Mouse (Mus musculus): ENCODE measurements around the gene Mfsd6l. TPM values are rescaled to one million over a fixed set of nuclear protein-coding genes. Genes with fewer than 3 reads are reported as not detected.

The Mfsd6l gene
- total and polyA plus RNA-seq, 3 experiments: 0.04 TPM; not detected in 2

DNA sequence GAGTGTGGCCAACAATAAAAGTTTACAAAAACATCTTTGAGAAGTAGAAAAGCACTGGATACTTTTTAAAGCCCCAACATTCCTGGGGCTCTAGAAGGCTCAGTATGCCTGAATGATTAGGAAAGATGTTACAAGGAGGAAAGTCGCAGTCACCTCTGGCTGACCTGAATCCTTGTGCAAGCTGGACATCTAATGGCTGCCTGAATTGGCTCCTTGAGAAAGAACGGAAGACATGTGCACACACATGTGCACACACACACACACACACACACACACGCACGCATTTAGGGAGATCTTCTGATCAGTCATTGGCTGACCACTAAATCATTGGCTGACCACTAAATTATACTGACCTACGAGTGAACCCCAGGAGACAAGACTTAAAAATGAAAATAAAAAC, 14.9 kb downstream of the Mfsd6l start:
- Histone ChIP-seq H3K9me3 (replicated peaks; ENCODE audit: insufficient read depth, low read length) (no peaks in the 10 kb centered on the region), H3K27me3 (ENCODE audit: control insufficient read depth in 1 of 2, insufficient read depth in 2 of 2, low read length in 2 of 2) (peaks cover 1 to 17% of the 10 kb centered on the region in 2 experiments; a peak in 3 of 4 replicates), H3K9ac (ENCODE audit: control insufficient read depth, low read depth, low read length, poor library complexity, severe bottlenecking) (no peak overlapping the region), H3K4me3 (ENCODE audit: control insufficient read depth in 1 of 2, insufficient read depth in 1 of 2, low read depth in 2 of 2, low read length in 2 of 2) (no peak overlapping the region), H3K4me1 (ENCODE audit: control insufficient read depth in 1 of 2, insufficient read depth in 2 of 2, low read length in 2 of 2) (no peaks in the 10 kb centered on the region), H3K27ac (ENCODE audit: control insufficient read depth, low read depth, low read length) (no peak overlapping the region), H3K79me2 (ENCODE audit: control insufficient read depth, insufficient read depth, low read length, poor library complexity) (no peaks in the 10 kb centered on the region), H3K36me3 (ENCODE audit: control insufficient read depth in 1 of 2, insufficient read depth in 2 of 2, low read length in 2 of 2) (no peaks in the 10 kb centered on the region)
- no peak for DNase-seq (ENCODE audit: low read depth, low spot score)
- no peak for TF ChIP-seq ZC3H11A (IDR thresholded peaks at IDR 0.05; ENCODE audit: low read depth, low read length)
- TF ChIP-seq ZMIZ1 (IDR thresholded peaks at IDR 0.05; ENCODE audit: low read depth, low read length): no peak
- TF ChIP-seq MEF2A (IDR thresholded peaks at IDR 0.05; ENCODE audit: extremely low read depth, insufficient replicate concordance, low read depth, low read length, poor library complexity, severe bottlenecking): no peak
- no peak for TF ChIP-seq MAFK (IDR thresholded peaks at IDR 0.05; ENCODE audit: borderline replicate concordance, low read depth, low read length)
- TF ChIP-seq MYC (IDR thresholded peaks at IDR 0.05; ENCODE audit: low read depth, low read length): no peak
- TF ChIP-seq GATA1 (IDR thresholded peaks at IDR 0.05; ENCODE audit: low read depth, low read length): no peak
- no peak for TF ChIP-seq ELF1 (IDR thresholded peaks at IDR 0.05; ENCODE audit: low read depth, low read length)

DNA sequence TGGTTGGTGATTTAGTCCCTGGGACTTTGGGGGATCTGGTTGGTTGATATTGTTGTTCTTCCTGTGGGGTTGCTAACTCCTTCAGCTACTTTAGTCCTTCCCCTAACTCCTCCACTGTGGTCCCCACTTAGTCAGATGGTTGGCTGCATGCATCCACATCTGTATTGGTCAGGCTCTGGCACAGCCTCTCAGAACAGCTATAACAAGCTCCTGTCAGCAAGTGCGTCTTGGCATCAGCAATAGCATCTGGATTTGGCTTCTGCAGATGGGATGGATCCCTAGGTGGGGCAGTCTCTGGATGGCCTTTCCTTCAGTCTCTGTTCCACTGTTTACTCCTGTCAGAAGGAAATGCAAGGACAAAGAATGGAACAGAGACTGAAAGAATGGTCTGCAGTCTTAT, 21.1 kb downstream of the Mfsd6l start:
- H3K27ac ChIP-seq (ENCODE audit: control insufficient read depth, low read depth, low read length): no peak overlapping the region
- H3K9me3 ChIP-seq (replicated peaks; ENCODE audit: insufficient read depth, low read length): no peaks in the 10 kb centered on the region
- TF ChIP-seq ZKSCAN1 (IDR thresholded peaks at IDR 0.05; ENCODE audit: low read depth, low read length): no peak
- TF ChIP-seq MEF2A (IDR thresholded peaks at IDR 0.05; ENCODE audit: extremely low read depth, insufficient replicate concordance, low read depth, low read length, poor library complexity, severe bottlenecking): no peak
- TF ChIP-seq CHD2 (IDR thresholded peaks at IDR 0.05; ENCODE audit: low read length): no peak
- TF ChIP-seq SIN3A (IDR thresholded peaks at IDR 0.05; ENCODE audit: low read length): no peak
- no peak for TF ChIP-seq NELFE (IDR thresholded peaks at IDR 0.05; ENCODE audit: low read depth, low read length)
- no peak for TF ChIP-seq ETS1 (IDR thresholded peaks at IDR 0.05; ENCODE audit: low read depth, low read length)
- no peak for TF ChIP-seq UBTF (IDR thresholded peaks at IDR 0.05; ENCODE audit: borderline replicate concordance, insufficient read depth, low read depth, low read length)
- H3K79me2 ChIP-seq (ENCODE audit: control insufficient read depth, insufficient read depth, low read length, poor library complexity): no peaks in the 10 kb centered on the region
- H3K4me3 ChIP-seq (ENCODE audit: control insufficient read depth in 1 of 2, insufficient read depth in 1 of 2, low read depth in 2 of 2, low read length in 2 of 2): no peak overlapping the region
- no peak overlapping the region for H3K9ac ChIP-seq (ENCODE audit: control insufficient read depth, low read depth, low read length, poor library complexity, severe bottlenecking)
- peaks cover 19 to 33% of the 10 kb centered on the region in 2 experiments for H3K27me3 ChIP-seq (ENCODE audit: control insufficient read depth in 1 of 2, insufficient read depth in 2 of 2, low read length in 2 of 2)
- H3K36me3 ChIP-seq (ENCODE audit: control insufficient read depth in 1 of 2, insufficient read depth in 2 of 2, low read length in 2 of 2): no peaks in the 10 kb centered on the region
- no peaks in the 10 kb centered on the region for H3K4me1 ChIP-seq (ENCODE audit: control insufficient read depth in 1 of 2, insufficient read depth in 2 of 2, low read length in 2 of 2)
- no peak for DNase-seq (ENCODE audit: low read depth, low spot score)

DNA sequence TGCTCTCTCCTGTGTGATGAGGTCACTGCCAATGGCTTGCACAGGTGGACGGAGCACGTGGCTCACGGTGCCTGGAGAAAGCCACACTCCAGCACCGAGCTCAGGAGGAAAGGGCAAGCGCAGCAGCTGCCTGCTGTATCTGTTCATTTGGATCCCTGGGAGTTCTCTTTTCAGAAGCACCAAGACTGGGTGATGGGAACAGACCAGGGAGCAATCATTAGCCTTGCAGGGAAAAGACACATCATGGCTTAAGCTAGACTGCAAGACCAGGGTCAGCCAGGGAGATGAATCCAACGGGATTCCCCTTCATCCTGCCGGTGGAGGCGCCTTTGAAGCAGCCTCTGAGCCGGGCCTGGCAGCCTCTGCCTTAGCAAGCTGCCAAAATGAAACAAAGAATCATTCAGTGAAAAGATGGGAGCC, 23.5 kb downstream of the Mfsd6l start:
- H3K9ac ChIP-seq (ENCODE audit: control insufficient read depth, low read depth, low read length, poor library complexity, severe bottlenecking): no peak overlapping the region
- TF ChIP-seq GATA1 (IDR thresholded peaks at IDR 0.05; ENCODE audit: low read depth, low read length) (no peak), ZKSCAN1 (IDR thresholded peaks at IDR 0.05; ENCODE audit: low read depth, low read length) (no peak), CTCF (IDR thresholded peaks at IDR 0.05 in 2 of 3, conservative IDR thresholded peaks at IDR 0.05 in 1 of 3; ENCODE audit: control insufficient read depth in 1 of 3, insufficient read depth in 1 of 3, low read depth in 2 of 3, low read length in 3 of 3, poor library complexity in 1 of 3, severe bottlenecking in 1 of 3) (no peak), POLR2A (IDR thresholded peaks at IDR 0.05; ENCODE audit: control insufficient read depth in 1 of 2, insufficient read depth in 1 of 2, low read depth in 1 of 2, low read length in 2 of 2, poor library complexity in 1 of 2) (no peak), NRF1 (IDR thresholded peaks at IDR 0.05; ENCODE audit: insufficient read depth, low read depth, low read length, poor library complexity, severe bottlenecking) (no peak), USF1 (IDR thresholded peaks at IDR 0.05; ENCODE audit: low read depth, low read length) (no peak), NELFE (IDR thresholded peaks at IDR 0.05; ENCODE audit: low read depth, low read length) (no peak), MAX (IDR thresholded peaks at IDR 0.05; ENCODE audit: low read length) (no peak), RAD21 (IDR thresholded peaks at IDR 0.05; ENCODE audit: low read depth, low read length) (no peak), HCFC1 (IDR thresholded peaks at IDR 0.05; ENCODE audit: low read depth, low read length) (no peak), GABPA (IDR thresholded peaks at IDR 0.05; ENCODE audit: low read depth, low read length) (no peak), TBP (IDR thresholded peaks at IDR 0.05; ENCODE audit: low read depth, low read length) (no peak), ZNF384 (IDR thresholded peaks at IDR 0.05; ENCODE audit: low read depth, low read length) (no peak), TAL1 (IDR thresholded peaks at IDR 0.05; ENCODE audit: low read length) (no peak), ELF1 (IDR thresholded peaks at IDR 0.05; ENCODE audit: low read depth, low read length) (no peak), ZMIZ1 (IDR thresholded peaks at IDR 0.05; ENCODE audit: low read depth, low read length) (no peak), UBTF (IDR thresholded peaks at IDR 0.05; ENCODE audit: borderline replicate concordance, insufficient read depth, low read depth, low read length) (no peak)
- no peaks in the 10 kb centered on the region for H3K9me3 ChIP-seq (replicated peaks; ENCODE audit: insufficient read depth, low read length)
- no peak for DNase-seq (ENCODE audit: low read depth, low spot score)
- H3K27me3 ChIP-seq (ENCODE audit: control insufficient read depth in 1 of 2, insufficient read depth in 2 of 2, low read length in 2 of 2): peaks cover 24 to 45% of the 10 kb centered on the region in 2 experiments
- no peaks in the 10 kb centered on the region for H3K79me2 ChIP-seq (ENCODE audit: control insufficient read depth, insufficient read depth, low read length, poor library complexity)
- H3K4me1 ChIP-seq (ENCODE audit: control insufficient read depth in 1 of 2, insufficient read depth in 2 of 2, low read length in 2 of 2): no peaks in the 10 kb centered on the region
- H3K27ac ChIP-seq (ENCODE audit: control insufficient read depth, low read depth, low read length): no peak overlapping the region
- no peak overlapping the region for H3K4me3 ChIP-seq (ENCODE audit: control insufficient read depth in 1 of 2, insufficient read depth in 1 of 2, low read depth in 2 of 2, low read length in 2 of 2)
- H3K36me3 ChIP-seq (ENCODE audit: control insufficient read depth in 1 of 2, insufficient read depth in 2 of 2, low read length in 2 of 2): no peaks in the 10 kb centered on the region

All from MEL (cell line).